Mouse (Mus musculus): ENCODE results near the gene Dph5.
"Not testable (repeated sequence)": the region's sequence is repeated elsewhere in the genome, so short reads cannot be mapped to it uniquely, and the experiment has no call there.

Gene Dph5

GRCm38 (mm10) chr3:115887427-115888309 lies at the start of gene Dph5:
TSS of gene Dph5 (plus strand) at chr3:115887837.
- peak; percentile 87 for DNase-seq (ENCODE audit: low read depth)

GRCm38 (mm10) chr3:115844566-115844965 lies 43.1 kb upstream of the Dph5 start:
- DNase-seq (ENCODE audit: low read depth), result no peak

GRCm38 (mm10) chr3:115845032-115845618 lies 42.5 kb upstream of the Dph5 start:
- DNase-seq (ENCODE audit: low read depth), result no peak

- DNase-seq (ENCODE audit: low read depth), result no peak
Observed at GRCm38 (mm10) chr3:115845724-115846123, 41.9 kb upstream of the Dph5 start.

GRCm38 (mm10) chr3:115846153-115846552 lies 41.5 kb upstream of the Dph5 start:
- no peak for DNase-seq (ENCODE audit: low read depth)

GRCm38 (mm10) chr3:115848686-115849480 lies 38.8 kb upstream of the Dph5 start:
- no peak for DNase-seq (ENCODE audit: low read depth)

GRCm38 (mm10) chr3:115850946-115851345 lies 36.7 kb upstream of the Dph5 start:
- no peak for DNase-seq (ENCODE audit: low read depth)

GRCm38 (mm10) chr3:115854672-115855191 lies 32.9 kb upstream of the Dph5 start:
- no peak for DNase-seq (ENCODE audit: low read depth)

- no peak for DNase-seq (ENCODE audit: low read depth)
Observed at GRCm38 (mm10) chr3:115855576-115855975, 32.1 kb upstream of the Dph5 start.

- DNase-seq (ENCODE audit: low read depth), result no peak
Observed at GRCm38 (mm10) chr3:115856484-115857022, 31.1 kb upstream of the Dph5 start.

- no peak for DNase-seq (ENCODE audit: low read depth)
Observed at GRCm38 (mm10) chr3:115857436-115857835, 30.2 kb upstream of the Dph5 start.

GRCm38 (mm10) chr3:115858822-115859221 lies 28.8 kb upstream of the Dph5 start:
- DNase-seq (ENCODE audit: low read depth), result no peak

GRCm38 (mm10) chr3:115860780-115861179 lies 26.9 kb upstream of the Dph5 start:
- not testable (repeated sequence) for DNase-seq (ENCODE audit: low read depth)

GRCm38 (mm10) chr3:115863487-115863886 lies 24.1 kb upstream of the Dph5 start:
- DNase-seq (ENCODE audit: low read depth), result no peak

- no peak for DNase-seq (ENCODE audit: low read depth)
Observed at GRCm38 (mm10) chr3:115867150-115867549, 20.5 kb upstream of the Dph5 start.

GRCm38 (mm10) chr3:115867901-115868300 lies 19.7 kb upstream of the Dph5 start:
- DNase-seq (ENCODE audit: low read depth), result no peak

- no peak for DNase-seq (ENCODE audit: low read depth)
Observed at GRCm38 (mm10) chr3:115869360-115869759, 18.3 kb upstream of the Dph5 start.

- no peak for DNase-seq (ENCODE audit: low read depth)
Observed at GRCm38 (mm10) chr3:115875551-115875950, 12.1 kb upstream of the Dph5 start.

GRCm38 (mm10) chr3:115877133-115877532 lies 10.5 kb upstream of the Dph5 start:
- DNase-seq (ENCODE audit: low read depth), result no peak

- DNase-seq (ENCODE audit: low read depth), result no peak
Observed at GRCm38 (mm10) chr3:115884086-115884485, 3.6 kb upstream of the Dph5 start.

GRCm38 (mm10) chr3:115888310-115889106 lies 871 bp downstream of the Dph5 start:
- peak; percentile 24 for DNase-seq (ENCODE audit: low read depth)

Data from c-Kit-positive CD71-negative TER-119-negative erythroid progenitor cells, embryonic 14.5 days (primary cell).